Mouse (Mus musculus) naive thymus-derived CD4-positive, alpha-beta T cell, adult 5 months (primary cell): Measurements from ENCODE around the gene Vmn2r88. TPM values are rescaled to one million over a fixed set of nuclear protein-coding genes. Genes with fewer than 3 reads are reported as not detected.

ENCODE experiments used
- polyA plus RNA-seq: library from polyadenylated mRNA; unstranded; fragments of 100-300 nt; shearing (Covaris generic); gene quantifications from one replicate; pipeline ENCODE4 v1.2.1, GENCODE M21; 2017

Vmn2r88 gene
- not detected for polyA plus RNA-seq

DNA sequence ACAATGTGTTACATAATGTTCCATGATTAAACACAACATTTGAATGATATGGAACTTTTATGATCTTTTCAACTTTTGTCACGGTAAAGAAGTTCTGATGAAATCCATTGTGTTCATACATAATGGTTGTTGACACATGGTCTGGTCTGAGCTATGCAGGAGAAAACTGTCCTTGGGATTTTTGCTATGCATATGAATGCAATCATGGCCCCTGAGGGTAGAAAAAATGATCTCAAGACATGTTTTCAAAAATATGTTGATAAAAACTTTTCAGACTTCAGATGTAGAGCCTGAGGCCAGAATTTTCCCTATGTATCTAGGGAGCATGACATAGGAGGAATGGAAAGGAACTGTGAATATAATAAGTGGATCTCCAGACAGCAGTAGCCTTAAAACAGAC is at the start of gene Vmn2r88:
TSS of gene Vmn2r88 (plus strand) at position 301 of the 400 bp plus-strand sequence.

DNA sequence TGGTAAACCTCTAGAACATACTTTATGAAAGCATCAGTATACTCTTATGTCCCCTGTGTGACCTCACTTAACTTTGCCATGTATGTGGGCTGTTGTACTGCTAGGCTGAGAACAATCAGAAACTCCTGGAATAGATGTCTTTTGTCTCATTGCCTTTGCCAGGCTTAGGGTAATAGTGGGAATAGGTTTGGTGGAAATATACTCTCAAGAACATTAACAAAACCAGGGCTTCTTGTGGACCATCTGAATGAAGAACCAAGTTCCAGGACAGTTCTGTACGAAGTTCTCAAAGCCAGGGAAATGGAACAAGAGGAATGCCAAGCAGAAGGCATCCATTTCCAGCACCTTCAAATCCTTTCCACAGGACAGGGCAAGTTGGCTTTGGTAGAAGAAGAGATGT is 49.2 kb upstream of the Vmn2r88 start, which contains the start of gene Gm7247:
TSS of gene Gm7247 (plus strand) at position 301 of the 400 bp plus-strand sequence.

DNA sequence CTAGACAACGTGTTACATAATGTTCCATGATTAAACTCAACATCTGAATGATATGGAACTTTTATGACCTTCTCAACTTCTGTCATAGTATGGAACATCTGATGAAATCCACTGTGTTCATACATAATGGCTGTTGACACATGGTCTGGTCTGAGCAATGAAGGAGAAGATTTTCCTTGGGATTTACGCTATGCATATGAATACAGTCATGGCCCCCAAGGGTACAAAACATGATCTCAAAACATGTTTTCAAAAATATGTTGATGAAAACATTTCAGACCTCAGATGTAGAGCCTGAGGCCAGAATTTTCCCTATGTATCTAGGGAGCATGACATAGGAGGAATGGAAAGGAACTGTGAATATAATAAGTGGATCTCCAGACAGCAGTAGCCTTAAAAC is 40.9 kb downstream of the Vmn2r88 start, which contains the start of gene Vmn2r89:
TSS of gene Vmn2r89 (plus strand) at position 301 of the 400 bp plus-strand sequence.

Other genes with a start within 250 kb of the Vmn2r88 start
- not detected for gene Rnase2b, start 248.6 kb upstream of the Vmn2r88 start, polyA plus RNA-seq
- not detected for gene Ang2, start 211.7 kb upstream of the Vmn2r88 start, polyA plus RNA-seq
- not detected for gene Ear14, start 207.4 kb upstream of the Vmn2r88 start, polyA plus RNA-seq
- not detected for gene Rnase2a, start 154.7 kb upstream of the Vmn2r88 start, polyA plus RNA-seq
- gene Gm7247, start 49.1 kb upstream of the Vmn2r88 start, polyA plus RNA-seq: not detected
- not detected for gene Vmn2r89, start 41.0 kb downstream of the Vmn2r88 start, polyA plus RNA-seq
- gene Gm5622, start 142.0 kb downstream of the Vmn2r88 start, polyA plus RNA-seq: not detected
- not detected for gene Gm17175, start 163.2 kb downstream of the Vmn2r88 start, polyA plus RNA-seq
- gene Gm17174, start 181.3 kb downstream of the Vmn2r88 start, polyA plus RNA-seq: not detected
- gene Gm17078, start 200.5 kb downstream of the Vmn2r88 start, polyA plus RNA-seq: not detected
- not detected for gene Gm4181, start 224.8 kb downstream of the Vmn2r88 start, polyA plus RNA-seq